Mouse (Mus musculus) intestine, embryonic 15.5 days (tissue): ENCODE measurements around the gene Slc9a8. TPM values are rescaled to one million over a fixed set of nuclear protein-coding genes. Genes with fewer than 3 reads are reported as not detected.

ENCODE experiments used
- ATAC-seq: fragments of 200-750 bp; cut with Nextera tagmentation; 2 replicates; pipeline ENCODE4 v1.8.0; 2017; ENCODE audit warnings: moderate TSS enrichment, moderate library complexity
- H3K27ac ChIP-seq: fragments of 300-500 bp; sonication (generic); 2 replicates; pipeline ENCODE4 v1.5.1; 2015; ENCODE audit warnings: mild to moderate bottlenecking, inconsistent platforms
- H3K27me3 ChIP-seq: fragments of 300-500 bp; sonication (generic); replicated peaks from 2 replicates; pipeline ENCODE4 v1.6.1; 2015; ENCODE audit warnings: inconsistent platforms
- H3K36me3 ChIP-seq: fragments of 300-500 bp; sonication (generic); 2 replicates; pipeline ENCODE4 v1.6.1; 2015; ENCODE audit warnings: inconsistent platforms
- H3K4me1 ChIP-seq: fragments of 300-500 bp; sonication (generic); replicated peaks from 2 replicates; pipeline ENCODE4 v1.6.1; 2015; ENCODE audit warnings: inconsistent platforms
- H3K4me2 ChIP-seq: fragments of 300-500 bp; sonication (generic); replicated peaks from 2 replicates; pipeline ENCODE4 v1.6.1; 2015; ENCODE audit warnings: mild to moderate bottlenecking, inconsistent platforms
- H3K4me3 ChIP-seq: fragments of 300-500 bp; sonication (generic); replicated peaks from 2 replicates; pipeline ENCODE4 v1.5.1; 2015; ENCODE audit warnings: inconsistent platforms
- H3K9ac ChIP-seq: fragments of 300-500 bp; sonication (generic); 2 replicates; pipeline ENCODE4 v1.6.1; 2015; ENCODE audit warnings: inconsistent platforms
- H3K9me3 ChIP-seq: fragments of 300-500 bp; sonication (generic); 2 replicates; pipeline ENCODE4 v1.6.1; 2016; ENCODE audit warnings: inconsistent platforms
- WGBS: fragments of 180-500 bp; shearing (Covaris S2); methylation state at CpG from one replicate; pipeline ENCODE4 v1.1.7; 2015; 5-methylcytosine and 5-hydroxymethylcytosine counted together
- polyA plus RNA-seq: library from polyadenylated mRNA; unstranded; fragments of >200 nt; fragmentation: Nextera tagmentation; extraction: Ambion mirVana; gene quantifications from 2 replicates; pipeline ENCODE4 v1.2.1, GENCODE M21; 2015

Slc9a8 gene
- polyA plus RNA-seq, 1 experiment from 2014 or later: 19.9 TPM

DNA sequence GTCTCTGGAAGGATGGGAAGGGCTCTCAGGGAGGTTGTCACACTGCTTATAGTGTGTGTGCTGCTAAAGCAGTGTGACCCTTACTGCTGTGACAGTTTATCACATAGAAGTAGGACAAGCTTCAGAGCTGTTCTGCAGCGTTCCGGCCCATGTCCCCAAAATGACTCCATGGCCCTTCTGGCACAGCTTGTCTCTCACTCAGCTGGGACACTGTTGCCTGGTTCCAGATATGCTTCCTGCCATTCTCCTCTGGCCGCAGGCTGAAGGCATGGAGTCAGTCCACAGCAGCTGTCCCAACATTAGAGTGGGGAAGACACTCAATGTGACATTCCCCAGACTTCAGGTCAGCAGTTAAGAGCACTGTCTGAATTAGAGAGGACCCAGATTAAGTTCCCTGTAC, 37.0 kb downstream of the Slc9a8 start:
- no peaks in the 10 kb centered on the region for H3K9me3 ChIP-seq
- 87% methylated on average over 3 of the region's 3 CpGs for WGBS
- H3K27ac ChIP-seq: no peak overlapping the region
- no peaks in the 10 kb centered on the region for H3K27me3 ChIP-seq
- no peak overlapping the region for H3K4me2 ChIP-seq
- H3K4me1 ChIP-seq: no peaks in the 10 kb centered on the region
- ATAC-seq: no peak
- H3K36me3 ChIP-seq: peaks cover 21% of the 10 kb centered on the region; the same call in 1 of the 2 replicates
- H3K9ac ChIP-seq: no peak overlapping the region
- H3K4me3 ChIP-seq: no peak overlapping the region

DNA sequence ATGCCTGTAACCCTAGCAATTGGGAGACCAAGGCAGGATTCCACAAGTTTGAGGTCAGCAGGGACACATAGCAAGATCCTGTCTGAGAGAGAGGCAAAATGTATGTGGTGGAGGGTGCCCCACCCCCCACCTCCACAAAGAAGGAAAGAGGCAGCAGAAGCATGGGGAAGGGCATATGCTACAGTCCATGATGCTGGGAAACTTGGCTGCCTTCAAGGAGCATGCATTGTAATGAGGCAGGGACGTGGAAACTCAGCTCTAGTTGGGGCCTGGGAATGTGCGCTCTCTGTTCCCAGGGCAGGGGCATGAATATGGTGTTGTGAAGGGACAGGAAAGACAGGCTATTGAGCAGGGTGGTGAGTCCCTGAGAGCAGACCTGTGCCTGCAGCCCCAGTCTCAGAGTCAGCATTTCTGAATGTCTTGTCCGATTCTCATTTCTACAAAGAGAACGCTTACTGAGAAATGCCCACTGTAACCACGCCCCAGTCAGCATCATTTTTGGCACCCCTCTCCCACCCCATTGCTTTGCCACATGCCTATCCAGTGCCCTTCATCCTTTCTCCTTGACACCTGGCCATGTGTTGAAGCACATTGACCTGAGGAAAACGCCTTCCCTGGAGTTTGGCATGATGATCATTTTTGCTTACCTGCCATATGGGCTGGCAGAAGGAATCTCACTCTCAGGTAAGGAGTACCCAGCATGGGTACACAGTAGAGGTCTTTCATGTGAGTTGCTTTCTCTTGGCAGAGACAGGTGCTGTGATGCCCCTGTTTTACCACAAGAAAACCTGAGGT, 37.8 kb downstream of the Slc9a8 start:
- WGBS: 92% methylated on average over 6 of the region's 6 CpGs
- Histone ChIP-seq H3K4me1 (no peaks in the 10 kb centered on the region), H3K4me2 (no peak overlapping the region), H3K36me3 (peaks cover 21% of the 10 kb centered on the region; the same call in 1 of the 2 replicates), H3K9ac (no peak overlapping the region), H3K4me3 (no peak overlapping the region), H3K27ac (no peak overlapping the region), H3K27me3 (no peaks in the 10 kb centered on the region), H3K9me3 (no peaks in the 10 kb centered on the region)
- ATAC-seq: no peak

DNA sequence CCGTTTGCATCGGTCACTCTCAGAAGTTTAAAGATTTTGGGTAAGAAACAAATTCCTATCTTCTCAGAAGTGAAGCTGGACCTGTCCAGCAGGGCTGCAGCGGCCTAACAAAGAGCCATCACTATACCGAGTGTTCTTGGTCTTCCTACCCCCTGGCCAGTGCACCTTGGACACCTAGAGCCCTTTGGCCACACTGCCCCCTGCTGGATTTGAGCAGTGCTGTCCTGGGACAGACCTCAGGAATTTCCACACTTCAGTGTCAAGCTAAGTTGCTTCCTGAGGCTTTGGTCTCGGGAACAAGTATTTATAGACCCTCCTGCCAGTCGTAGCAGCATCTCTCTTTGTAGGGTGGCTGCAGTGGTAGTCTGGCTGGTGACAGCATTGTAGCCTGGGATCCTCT, 41.4 kb downstream of the Slc9a8 start:
- Histone ChIP-seq H3K9ac (no peak overlapping the region), H3K4me3 (no peak overlapping the region), H3K27ac (0 out of 2 replicates have a peak overlapping the region, but pooled peaks have one; percentile 44), H3K4me1 (no peaks in the 10 kb centered on the region), H3K4me2 (no peak overlapping the region), H3K36me3 (peaks cover 19% of the 10 kb centered on the region; the same call in 1 of the 2 replicates), H3K9me3 (no peaks in the 10 kb centered on the region), H3K27me3 (no peaks in the 10 kb centered on the region)
- ATAC-seq: peak; percentile 80
- WGBS: 52% methylated on average over 6 of the region's 6 CpGs

- Histone ChIP-seq H3K4me1 (no peaks in the 10 kb centered on the region), H3K36me3 (peaks cover 19% of the 10 kb centered on the region; the same call in 1 of the 2 replicates), H3K4me3 (no peak overlapping the region), H3K9me3 (no peaks in the 10 kb centered on the region), H3K4me2 (no peak overlapping the region), H3K9ac (no peak overlapping the region), H3K27ac (no peak overlapping the region), H3K27me3 (no peaks in the 10 kb centered on the region)
- WGBS: 78% methylated on average over 5 of the region's 5 CpGs
- peak; percentile 86 for ATAC-seq
Observed at GRCm38 (mm10) chr2:167463802-167464201, 42.3 kb downstream of the Slc9a8 start.

DNA sequence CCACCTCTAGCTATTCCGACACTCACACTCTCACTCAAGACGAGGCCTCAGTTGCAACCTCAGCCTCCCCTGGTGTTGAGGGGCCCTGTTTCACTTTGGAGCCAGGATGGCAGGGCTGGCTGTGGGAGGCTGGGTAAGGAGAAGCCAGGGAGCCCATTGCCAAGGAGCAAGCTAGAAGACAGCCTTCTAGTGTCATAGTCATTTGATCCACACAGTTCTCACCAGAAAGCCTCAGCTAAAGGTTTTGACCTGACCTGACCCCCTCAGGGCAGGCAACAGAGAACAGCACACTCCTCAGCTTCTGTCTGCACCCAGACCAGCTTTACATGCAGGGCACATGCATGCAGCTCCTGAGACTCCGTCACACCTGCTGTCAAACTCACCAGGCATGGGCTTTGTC, 44.4 kb downstream of the Slc9a8 start:
- Histone ChIP-seq H3K4me2 (no peak overlapping the region), H3K36me3 (peaks cover 18% of the 10 kb centered on the region; the same call in 1 of the 2 replicates), H3K27me3 (no peaks in the 10 kb centered on the region), H3K27ac (no peak overlapping the region), H3K4me3 (no peak overlapping the region), H3K4me1 (no peaks in the 10 kb centered on the region), H3K9ac (no peak overlapping the region), H3K9me3 (no peaks in the 10 kb centered on the region)
- no peak for ATAC-seq
- WGBS: 91% methylated on average over 3 of the region's 3 CpGs

DNA sequence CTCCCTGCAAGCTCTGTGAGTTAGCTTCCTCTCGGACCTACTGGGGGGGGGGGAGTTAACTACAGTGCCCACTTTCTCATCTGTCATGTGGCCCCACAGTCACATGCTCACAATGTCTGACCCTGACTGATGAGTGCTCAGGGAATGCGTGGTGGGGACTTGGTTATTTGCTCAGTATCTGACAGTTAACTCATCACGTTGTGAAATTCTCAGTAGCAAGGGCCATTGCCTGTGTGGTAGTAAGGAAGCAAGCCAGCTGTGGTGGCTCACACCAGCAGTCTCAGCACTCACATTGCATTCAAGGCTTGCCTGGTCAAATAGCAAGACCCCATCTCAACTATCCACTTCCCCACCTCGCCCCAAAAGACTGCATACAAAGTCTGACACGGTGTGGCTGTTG, 45.7 kb downstream of the Slc9a8 start:
- Histone ChIP-seq H3K9me3 (no peaks in the 10 kb centered on the region), H3K27me3 (no peaks in the 10 kb centered on the region), H3K27ac (no peak overlapping the region), H3K4me1 (no peaks in the 10 kb centered on the region), H3K4me2 (no peak overlapping the region), H3K9ac (no peak overlapping the region), H3K36me3 (peaks cover 21% of the 10 kb centered on the region; the same call in 1 of the 2 replicates), H3K4me3 (no peak overlapping the region)
- WGBS: 78% methylated on average over 5 of the region's 5 CpGs
- no peak for ATAC-seq

GRCm38 (mm10) chr2:167468444-167468843, 46.9 kb downstream of the Slc9a8 start:
- 76% methylated on average over 6 of the region's 6 CpGs for WGBS
- ATAC-seq: no peak
- H3K36me3 ChIP-seq: peaks cover 30% of the 10 kb centered on the region

DNA sequence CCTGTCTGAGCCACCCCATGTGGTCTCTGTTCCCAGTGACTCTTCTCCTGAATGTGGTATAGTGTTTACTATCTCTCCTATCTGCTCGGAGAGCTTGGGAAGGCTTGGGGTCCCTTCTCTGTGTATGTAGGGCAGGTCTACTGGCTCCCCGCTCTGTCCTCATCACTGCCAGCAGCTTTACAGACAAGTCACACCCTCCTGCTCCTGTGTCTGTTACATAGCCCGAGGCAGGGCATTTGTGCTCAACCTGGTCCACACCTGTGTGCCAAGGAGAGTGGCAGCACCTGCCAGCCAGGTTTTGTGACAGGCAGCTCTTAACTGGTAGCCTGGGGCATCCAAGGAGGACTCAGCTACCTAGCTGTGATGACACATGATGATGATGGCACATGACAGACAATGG, 49.1 kb downstream of the Slc9a8 start:
- H3K27ac ChIP-seq: no peak overlapping the region
- no peaks in the 10 kb centered on the region for H3K9me3 ChIP-seq
- H3K9ac ChIP-seq: no peak overlapping the region
- H3K4me2 ChIP-seq: no peak overlapping the region
- H3K4me1 ChIP-seq: no peaks in the 10 kb centered on the region
- no peaks in the 10 kb centered on the region for H3K27me3 ChIP-seq
- no peak overlapping the region for H3K4me3 ChIP-seq
- H3K36me3 ChIP-seq: peaks cover 37% of the 10 kb centered on the region
- WGBS: 90% methylated on average over 3 of the region's 3 CpGs
- no peak for ATAC-seq

More at GRCm38 (mm10) chr2:167468444-167468843, 46.9 kb downstream of the Slc9a8 start:
- H3K4me2 ChIP-seq: no peak overlapping the region
- no peaks in the 10 kb centered on the region for H3K9me3 ChIP-seq
- no peaks in the 10 kb centered on the region for H3K4me1 ChIP-seq
- H3K9ac ChIP-seq: no peak overlapping the region
- no peak overlapping the region for H3K27ac ChIP-seq
- no peak overlapping the region for H3K4me3 ChIP-seq
- no peaks in the 10 kb centered on the region for H3K27me3 ChIP-seq

DNA sequence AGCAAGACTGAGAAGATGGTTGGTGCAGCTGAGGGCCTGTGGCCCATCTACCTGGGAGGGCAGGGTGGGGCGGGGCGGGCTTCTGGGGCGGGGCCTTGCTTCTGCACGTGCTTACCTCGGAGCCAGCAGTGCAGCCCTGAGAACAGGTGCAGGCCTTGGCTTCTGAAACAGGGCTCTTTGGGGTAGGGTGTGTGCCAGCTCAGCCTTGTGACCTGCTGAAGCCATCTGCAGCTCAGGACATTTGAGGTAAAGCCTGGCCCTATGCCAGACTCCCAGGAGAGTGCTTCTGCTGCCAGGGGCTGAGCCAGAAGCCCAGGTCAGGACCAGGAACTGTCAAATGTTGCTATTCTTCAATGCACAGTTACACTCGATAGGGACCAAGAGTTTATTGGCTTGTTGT, 50.1 kb downstream of the Slc9a8 start:
- 76% methylated on average over 6 of the region's 6 CpGs for WGBS
- Histone ChIP-seq H3K4me2 (no peak overlapping the region), H3K4me3 (no peak overlapping the region), H3K4me1 (peaks cover 8% of the 10 kb centered on the region), H3K27me3 (no peaks in the 10 kb centered on the region), H3K9me3 (no peaks in the 10 kb centered on the region), H3K36me3 (peaks cover 30% of the 10 kb centered on the region), H3K27ac (no peak overlapping the region), H3K9ac (no peak overlapping the region)
- peak; percentile 57 for ATAC-seq

GRCm38 (mm10) chr2:167474218-167474617, 52.7 kb downstream of the Slc9a8 start:
- Histone ChIP-seq H3K27me3 (no peaks in the 10 kb centered on the region), H3K4me1 (peaks cover 14% of the 10 kb centered on the region), H3K9me3 (no peaks in the 10 kb centered on the region), H3K36me3 (peaks cover 28% of the 10 kb centered on the region), H3K4me2 (no peak overlapping the region), H3K9ac (no peak overlapping the region), H3K27ac (no peak overlapping the region), H3K4me3 (no peak overlapping the region)
- WGBS: 90% methylated on average over 6 of the region's 6 CpGs
- ATAC-seq: no peak

GRCm38 (mm10) chr2:167475596-167475995, 54.1 kb downstream of the Slc9a8 start:
- Histone ChIP-seq H3K36me3 (peaks cover 24% of the 10 kb centered on the region), H3K4me3 (no peak overlapping the region), H3K9ac (no peak overlapping the region), H3K27ac (peak overlapping the region; percentile 63), H3K4me2 (no peak overlapping the region), H3K27me3 (no peaks in the 10 kb centered on the region), H3K9me3 (no peaks in the 10 kb centered on the region), H3K4me1 (peaks cover 15% of the 10 kb centered on the region)
- 80% methylated on average over 5 of the region's 5 CpGs for WGBS
- ATAC-seq: no peak

DNA sequence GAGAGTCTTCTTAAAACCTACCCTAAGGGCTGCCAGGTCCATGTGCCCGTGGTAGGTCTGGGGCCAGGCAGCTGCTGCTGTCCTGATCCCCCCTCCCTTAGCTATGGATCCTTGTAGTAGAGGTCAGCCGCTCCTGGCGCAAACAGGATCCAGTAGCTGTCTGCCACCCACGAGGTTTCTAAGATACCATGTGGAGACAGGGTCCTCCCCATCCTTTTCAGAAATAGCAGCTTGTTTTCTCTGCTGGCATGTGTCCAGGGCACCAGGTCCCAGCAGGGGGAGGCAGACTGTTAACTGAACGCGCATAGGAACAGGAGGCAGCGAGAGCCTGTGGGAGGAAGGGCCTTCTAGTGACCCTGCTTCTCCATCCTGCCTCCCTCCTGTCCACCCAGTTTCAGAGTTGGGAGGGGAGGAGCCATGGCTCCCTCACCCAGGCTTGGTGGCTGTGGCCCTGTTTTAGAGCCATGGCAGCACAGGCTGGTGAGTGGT, 54.7 kb downstream of the Slc9a8 start:
- H3K36me3 ChIP-seq: peaks cover 23% of the 10 kb centered on the region
- 30% methylated on average over 7 of the region's 7 CpGs for WGBS
- no peak overlapping the region for H3K9ac ChIP-seq
- peaks cover 15% of the 10 kb centered on the region for H3K4me1 ChIP-seq
- no peaks in the 10 kb centered on the region for H3K27me3 ChIP-seq
- peak overlapping the region; percentile 65 for H3K27ac ChIP-seq
- no peak overlapping the region for H3K4me2 ChIP-seq
- peak; percentile 50 for ATAC-seq
- H3K4me3 ChIP-seq: no peak overlapping the region
- H3K9me3 ChIP-seq: no peaks in the 10 kb centered on the region

DNA sequence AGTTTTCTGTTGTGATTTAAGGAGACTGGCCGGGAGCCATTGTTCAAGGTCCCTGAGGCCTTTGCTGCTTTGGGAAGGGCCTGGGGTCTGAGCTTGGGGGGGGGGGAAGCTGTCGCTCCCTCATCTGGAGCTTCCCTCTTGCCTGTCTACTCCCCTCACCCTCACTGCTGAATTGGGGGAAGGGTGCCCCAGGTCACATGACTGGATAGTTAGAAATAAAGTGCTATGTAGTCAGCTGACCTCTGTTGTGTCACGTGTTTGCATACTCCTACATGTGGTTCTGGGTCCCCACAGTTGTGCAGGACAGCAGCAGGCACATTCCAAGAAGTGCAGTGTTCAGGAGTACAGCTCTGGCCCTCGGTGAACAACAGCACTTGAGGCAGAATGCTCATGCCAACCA, 55.2 kb downstream of the Slc9a8 start:
- Histone ChIP-seq H3K9ac (no peak overlapping the region), H3K4me2 (no peak overlapping the region)
- no peak for ATAC-seq

More for the DNA sequence above, 55.2 kb downstream of the Slc9a8 start:
- Histone ChIP-seq H3K4me1 (peaks cover 15% of the 10 kb centered on the region), H3K36me3 (peaks cover 21% of the 10 kb centered on the region), H3K9me3 (no peaks in the 10 kb centered on the region), H3K27me3 (no peaks in the 10 kb centered on the region), H3K4me3 (no peak overlapping the region), H3K27ac (peak overlapping the region; percentile 65)
- 62% methylated on average over 4 of the region's 4 CpGs for WGBS
